Mouse (Mus musculus) small intestine, adult 2 months (tissue): ENCODE measurements around the gene Gnas.

Source experiments
- CTCF ChIP-seq: fragments of 200-500 bp; IDR thresholded peaks from 2 replicates; pipeline ENCODE4 v1.5.1; 2012; ENCODE audit warnings: low read depth, mild to moderate bottlenecking, control low read depth, inconsistent platforms, low read length, moderate library complexity, mixed read lengths; ENCODE audit not compliant: insufficient replicate concordance, insufficient read length; ENCODE audit errors: extremely low read depth
- POLR2A ChIP-seq: fragments of 200-500 bp; IDR thresholded peaks from 2 replicates; pipeline ENCODE4 v1.6.1; 2012; ENCODE audit warnings: low read depth, mild to moderate bottlenecking, control low read depth, inconsistent platforms, low read length, moderate library complexity

DNA sequence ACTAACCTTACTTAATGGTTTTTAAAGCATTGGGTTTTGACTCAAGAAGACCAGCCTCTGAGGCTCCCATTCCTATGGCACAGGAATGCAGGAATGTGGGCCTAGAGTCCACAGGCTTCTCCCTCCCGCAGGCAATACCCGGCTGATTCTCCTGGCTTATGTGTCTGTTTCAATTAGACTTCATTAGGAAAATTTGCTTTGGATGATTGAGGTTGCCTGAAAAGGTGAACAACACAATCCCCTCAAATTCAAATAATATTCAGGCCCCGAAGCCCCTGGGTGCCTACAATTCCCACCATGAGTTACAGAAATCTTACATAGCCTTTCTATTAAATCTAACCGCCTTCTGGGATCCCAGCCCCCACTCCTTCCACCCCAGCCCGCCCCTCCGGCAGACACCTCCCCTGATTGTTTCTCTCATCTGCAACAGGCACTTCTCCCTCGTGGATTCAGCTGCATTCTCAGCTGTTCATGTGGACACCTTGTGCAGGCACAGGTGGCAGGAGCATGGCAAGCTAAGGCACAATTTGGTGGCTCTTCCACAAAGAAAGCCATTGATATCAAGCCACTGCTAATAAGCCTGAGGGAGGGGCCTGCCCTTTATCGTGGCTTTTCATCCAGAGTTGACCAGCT, 7.0 kb downstream of the Gnas start:
- TF ChIP-seq POLR2A (no peak), CTCF (no peak)
